Mouse (Mus musculus) liver, embryonic 12.5 days (tissue): ENCODE results near the gene Krt23. TPM values are rescaled to one million over a fixed set of nuclear protein-coding genes. Genes with fewer than 3 reads are reported as not detected.

Source experiments
- ATAC-seq: fragments of 200-750 bp; cut with Nextera tagmentation; 2 replicates; pipeline ENCODE4 v1.8.0; 2017; ENCODE audit warnings: moderate number of reproducible peaks, mild to moderate bottlenecking, moderate library complexity
- H3K27ac ChIP-seq: fragments of 300-500 bp; sonication (generic); 2 replicates; pipeline ENCODE4 v1.5.1; 2016; ENCODE audit warnings: mild to moderate bottlenecking
- H3K27me3 ChIP-seq: fragments of 300-500 bp; sonication (generic); replicated peaks from 2 replicates; pipeline ENCODE4 v1.6.1; 2016; ENCODE audit warnings: mild to moderate bottlenecking, moderate library complexity
- H3K36me3 ChIP-seq: fragments of 300-500 bp; sonication (generic); 2 replicates; pipeline ENCODE4 v1.6.1; 2016; ENCODE audit warnings: mild to moderate bottlenecking, moderate library complexity
- H3K4me1 ChIP-seq: fragments of 300-500 bp; sonication (generic); 2 replicates; pipeline ENCODE4 v1.6.1; 2016
- H3K4me2 ChIP-seq: fragments of 300-500 bp; sonication (generic); 2 replicates; pipeline ENCODE4 v1.6.1; 2016; ENCODE audit warnings: mild to moderate bottlenecking, moderate library complexity
- H3K4me3 ChIP-seq: fragments of 300-500 bp; sonication (generic); 2 replicates; pipeline ENCODE4 v1.5.1; 2016; ENCODE audit warnings: mild to moderate bottlenecking, moderate library complexity
- H3K9ac ChIP-seq: fragments of 300-500 bp; sonication (generic); 2 replicates; pipeline ENCODE4 v1.6.1; 2016; ENCODE audit warnings: mild to moderate bottlenecking, moderate library complexity
- H3K9me3 ChIP-seq: fragments of 300-500 bp; sonication (generic); replicated peaks from 2 replicates; pipeline ENCODE4 v1.6.1; 2016; ENCODE audit warnings: mild to moderate bottlenecking, moderate library complexity
- whole genome bisulfite sequencing: fragments of 180-500 bp; shearing (Covaris S2); methylation state at CpG from one replicate; pipeline ENCODE4 v1.1.7; 2016; ENCODE audit not compliant: insufficient replicate concordance; 5-methylcytosine and 5-hydroxymethylcytosine counted together
- polyA plus RNA-seq: library from polyadenylated mRNA; unstranded; fragments of >200 nt; fragmentation: Nextera tagmentation; extraction: Ambion mirVana; gene quantifications from 2 replicates; pipeline ENCODE4 v1.2.1, GENCODE M21; 2016

Gene Krt23
- polyA plus RNA-seq, 1 experiment from 2014 or later: 0.20 TPM

DNA sequence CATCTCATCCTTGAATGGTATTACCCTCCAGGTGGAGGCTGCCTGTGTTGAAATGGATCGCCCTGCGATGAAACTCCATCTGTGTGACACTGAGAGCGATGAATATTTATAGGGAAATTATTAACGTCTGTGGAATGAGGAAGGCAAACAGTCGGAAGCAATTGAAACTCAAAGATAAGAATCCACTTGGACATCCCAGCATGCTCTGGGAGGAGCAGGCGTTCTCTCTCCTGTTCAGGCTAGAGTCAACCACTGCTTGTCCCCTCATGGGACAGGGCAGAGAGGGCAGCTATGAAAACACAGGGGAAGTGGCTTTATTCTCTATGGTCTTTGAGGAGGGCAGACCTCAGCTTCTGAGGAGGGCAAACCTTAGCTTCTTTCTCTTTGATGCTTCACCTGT is 19.5 kb downstream of the Krt23 start:
- no peak overlapping the region for H3K27ac ChIP-seq
- no peak for ATAC-seq
- WGBS: 65% methylated on average over 6 of the region's 6 CpGs
- no peak overlapping the region for H3K4me2 ChIP-seq
- no peaks in the 10 kb centered on the region for H3K36me3 ChIP-seq
- H3K9me3 ChIP-seq: no peaks in the 10 kb centered on the region
- no peak overlapping the region for H3K9ac ChIP-seq
- no peak overlapping the region for H3K4me3 ChIP-seq
- H3K27me3 ChIP-seq: no peaks in the 10 kb centered on the region
- no peaks in the 10 kb centered on the region for H3K4me1 ChIP-seq

GRCm38 (mm10) chr11:99472405-99472804 is 20.5 kb downstream of the Krt23 start:
- WGBS: 55% methylated on average over 4 of the region's 4 CpGs
- no peaks in the 10 kb centered on the region for H3K27me3 ChIP-seq
- H3K9me3 ChIP-seq: no peaks in the 10 kb centered on the region
- H3K4me3 ChIP-seq: no peak overlapping the region
- H3K4me2 ChIP-seq: no peak overlapping the region
- H3K4me1 ChIP-seq: no peaks in the 10 kb centered on the region
- no peaks in the 10 kb centered on the region for H3K36me3 ChIP-seq
- no peak for ATAC-seq
- H3K9ac ChIP-seq: no peak overlapping the region
- no peak overlapping the region for H3K27ac ChIP-seq

GRCm38 (mm10) chr11:99471946-99472345 is 21.0 kb downstream of the Krt23 start:
- Histone ChIP-seq H3K4me2 (no peak overlapping the region), H3K4me3 (no peak overlapping the region), H3K27me3 (no peaks in the 10 kb centered on the region), H3K9ac (no peak overlapping the region), H3K9me3 (no peaks in the 10 kb centered on the region), H3K4me1 (no peaks in the 10 kb centered on the region), H3K36me3 (no peaks in the 10 kb centered on the region), H3K27ac (no peak overlapping the region)
- WGBS: 82% methylated on average over 6 of the region's 6 CpGs
- no peak for ATAC-seq

DNA sequence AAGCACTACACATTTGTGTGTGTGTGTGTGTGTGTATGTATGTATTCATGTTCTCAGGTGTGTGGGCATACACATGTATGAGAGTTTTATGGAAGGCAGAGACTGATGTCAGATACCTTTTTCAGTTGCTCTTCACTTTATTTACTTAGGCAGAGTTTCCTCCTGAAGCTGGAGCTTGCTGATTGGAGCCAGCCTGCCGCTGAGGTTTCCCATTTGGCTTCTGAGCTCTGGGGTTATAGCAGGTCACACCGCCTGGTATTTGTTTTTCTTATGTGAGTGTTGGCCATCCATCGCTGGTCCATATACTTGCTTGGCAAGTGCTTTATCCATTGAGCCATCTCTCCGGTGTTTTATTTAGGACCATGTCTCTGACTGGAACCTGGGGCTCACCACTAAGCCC is 23.7 kb downstream of the Krt23 start:
- ATAC-seq: no peak
- Histone ChIP-seq H3K4me3 (no peak overlapping the region), H3K9ac (no peak overlapping the region), H3K27me3 (no peaks in the 10 kb centered on the region), H3K36me3 (no peaks in the 10 kb centered on the region), H3K27ac (no peak overlapping the region), H3K9me3 (no peaks in the 10 kb centered on the region), H3K4me1 (no peaks in the 10 kb centered on the region), H3K4me2 (no peak overlapping the region)
- 71% methylated on average over 4 of the region's 4 CpGs for WGBS

DNA sequence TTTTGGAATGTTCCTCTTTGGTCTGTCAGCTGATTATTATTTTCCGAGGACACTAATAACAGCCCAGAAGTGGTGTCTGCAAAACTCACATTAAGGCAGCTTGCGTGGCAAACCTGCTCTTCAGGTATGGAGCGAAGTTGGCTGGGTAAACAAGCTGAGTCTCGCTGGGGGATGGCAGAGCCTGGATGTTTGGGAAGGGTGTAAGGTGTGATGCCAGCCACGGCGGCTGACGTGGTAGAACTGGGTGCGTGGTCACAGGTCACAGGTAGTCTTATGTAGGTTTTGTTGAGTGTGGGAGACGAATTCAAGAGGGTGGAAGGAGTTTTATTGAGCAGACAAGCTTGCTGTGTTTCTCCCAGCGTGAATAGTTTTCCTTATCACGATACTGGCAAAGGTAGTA is 24.4 kb downstream of the Krt23 start:
- Histone ChIP-seq H3K4me2 (no peak overlapping the region), H3K9ac (no peak overlapping the region), H3K4me1 (no peaks in the 10 kb centered on the region), H3K9me3 (no peaks in the 10 kb centered on the region), H3K27me3 (no peaks in the 10 kb centered on the region), H3K36me3 (no peaks in the 10 kb centered on the region), H3K27ac (no peak overlapping the region), H3K4me3 (no peak overlapping the region)
- WGBS: 66% methylated on average over 11 of the region's 11 CpGs
- no peak for ATAC-seq

GRCm38 (mm10) chr11:99466316-99466715 is 26.6 kb downstream of the Krt23 start:
- Histone ChIP-seq H3K27me3 (no peaks in the 10 kb centered on the region), H3K4me1 (no peaks in the 10 kb centered on the region), H3K27ac (no peak overlapping the region), H3K9me3 (no peaks in the 10 kb centered on the region), H3K4me3 (no peak overlapping the region), H3K4me2 (no peak overlapping the region), H3K36me3 (no peaks in the 10 kb centered on the region), H3K9ac (no peak overlapping the region)
- WGBS: 45% methylated on average over 7 of the region's 7 CpGs
- no peak for ATAC-seq

- 10% methylated on average over 5 of the region's 5 CpGs for WGBS
Observed at GRCm38 (mm10) chr11:99464836-99465235, 28.1 kb downstream of the Krt23 start.

GRCm38 (mm10) chr11:99463155-99463554 is 29.8 kb downstream of the Krt23 start:
- 10% methylated on average over 8 of the region's 8 CpGs for WGBS
- H3K27me3 ChIP-seq: no peaks in the 10 kb centered on the region
- no peak overlapping the region for H3K4me2 ChIP-seq
- H3K9ac ChIP-seq: no peak overlapping the region
- H3K36me3 ChIP-seq: no peaks in the 10 kb centered on the region
- no peak overlapping the region for H3K4me3 ChIP-seq
- no peak for ATAC-seq
- H3K9me3 ChIP-seq: no peaks in the 10 kb centered on the region
- H3K27ac ChIP-seq: no peak overlapping the region
- no peaks in the 10 kb centered on the region for H3K4me1 ChIP-seq

More at GRCm38 (mm10) chr11:99464836-99465235, 28.1 kb downstream of the Krt23 start:
- Histone ChIP-seq H3K36me3 (no peaks in the 10 kb centered on the region), H3K4me2 (no peak overlapping the region), H3K27ac (no peak overlapping the region), H3K4me3 (no peak overlapping the region), H3K27me3 (no peaks in the 10 kb centered on the region), H3K9ac (no peak overlapping the region), H3K4me1 (no peaks in the 10 kb centered on the region), H3K9me3 (no peaks in the 10 kb centered on the region)
- ATAC-seq: no peak

- H3K36me3 ChIP-seq: no peaks in the 10 kb centered on the region
- no peak for ATAC-seq
- 53% methylated on average over 7 of the region's 7 CpGs for WGBS
- H3K9ac ChIP-seq: no peak overlapping the region
- no peaks in the 10 kb centered on the region for H3K4me1 ChIP-seq
- H3K27me3 ChIP-seq: no peaks in the 10 kb centered on the region
- H3K27ac ChIP-seq: no peak overlapping the region
- H3K9me3 ChIP-seq: no peaks in the 10 kb centered on the region
- H3K4me2 ChIP-seq: no peak overlapping the region
- H3K4me3 ChIP-seq: no peak overlapping the region
Observed at GRCm38 (mm10) chr11:99461736-99462135, 31.2 kb downstream of the Krt23 start.

GRCm38 (mm10) chr11:99458887-99459286 is 34.0 kb downstream of the Krt23 start:
- Histone ChIP-seq H3K4me1 (no peaks in the 10 kb centered on the region), H3K9ac (no peak overlapping the region), H3K27me3 (no peaks in the 10 kb centered on the region), H3K9me3 (no peaks in the 10 kb centered on the region), H3K4me3 (no peak overlapping the region), H3K4me2 (no peak overlapping the region), H3K36me3 (no peaks in the 10 kb centered on the region), H3K27ac (no peak overlapping the region)
- no peak for ATAC-seq
- 50% methylated on average over 7 of the region's 7 CpGs for WGBS

GRCm38 (mm10) chr11:99454759-99455158 is 38.2 kb downstream of the Krt23 start:
- H3K9me3 ChIP-seq: no peaks in the 10 kb centered on the region
- no peak overlapping the region for H3K27ac ChIP-seq
- 65% methylated on average over 10 of the region's 10 CpGs for WGBS
- no peak overlapping the region for H3K4me2 ChIP-seq
- ATAC-seq: no peak
- H3K4me1 ChIP-seq: no peaks in the 10 kb centered on the region
- no peaks in the 10 kb centered on the region for H3K36me3 ChIP-seq
- H3K27me3 ChIP-seq: no peaks in the 10 kb centered on the region
- H3K4me3 ChIP-seq: no peak overlapping the region
- no peak overlapping the region for H3K9ac ChIP-seq

GRCm38 (mm10) chr11:99454044-99454443 is 38.9 kb downstream of the Krt23 start:
- ATAC-seq: no peak
- 59% methylated on average over 4 of the region's 4 CpGs for WGBS
- H3K27ac ChIP-seq: no peak overlapping the region
- H3K4me1 ChIP-seq: no peaks in the 10 kb centered on the region
- H3K36me3 ChIP-seq: no peaks in the 10 kb centered on the region
- no peaks in the 10 kb centered on the region for H3K9me3 ChIP-seq
- no peaks in the 10 kb centered on the region for H3K27me3 ChIP-seq
- no peak overlapping the region for H3K4me3 ChIP-seq
- no peak overlapping the region for H3K4me2 ChIP-seq
- H3K9ac ChIP-seq: no peak overlapping the region

DNA sequence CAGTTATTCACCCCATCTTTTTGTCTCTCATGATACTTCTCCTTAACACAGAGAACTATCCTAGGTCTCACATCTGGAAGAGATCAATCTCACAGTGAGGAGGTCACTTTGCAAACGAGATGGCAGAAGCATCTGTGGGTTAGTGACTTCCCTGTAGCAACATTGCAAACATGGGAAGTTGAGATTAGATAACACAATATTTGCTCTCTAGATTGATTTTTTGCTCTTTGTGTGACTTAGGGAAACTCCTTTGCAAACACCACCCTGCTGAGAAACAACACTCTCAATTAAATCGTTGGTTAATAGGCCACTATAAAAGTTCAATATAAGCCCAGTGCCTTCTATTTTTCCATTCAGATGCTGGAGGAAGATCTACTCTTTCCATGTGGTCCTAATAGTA is 44.2 kb downstream of the Krt23 start:
- no peaks in the 10 kb centered on the region for H3K36me3 ChIP-seq
- no peak overlapping the region for H3K9ac ChIP-seq
- WGBS: 47% methylated on average over 2 of the region's 2 CpGs
- H3K4me2 ChIP-seq: no peak overlapping the region
- ATAC-seq: no peak
- H3K27me3 ChIP-seq: no peaks in the 10 kb centered on the region
- H3K4me3 ChIP-seq: no peak overlapping the region
- no peaks in the 10 kb centered on the region for H3K9me3 ChIP-seq
- H3K4me1 ChIP-seq: no peaks in the 10 kb centered on the region
- no peak overlapping the region for H3K27ac ChIP-seq
